Mouse (Mus musculus) hindbrain, embryonic 13.5 days (tissue): ENCODE measurements around the gene Spdya. TPM values are rescaled to one million over a fixed set of nuclear protein-coding genes. Genes with fewer than 3 reads are reported as not detected.
A peak's percentile ranks its signal among the peaks of the same experiment; 100 is the strongest.
"Not testable (repeated sequence)": the region's sequence is repeated elsewhere in the genome, so short reads cannot be mapped to it uniquely, and the experiment has no call there.

Experiments used
- ATAC-seq: fragments of 200-750 bp; cut with Nextera tagmentation; 2 replicates; pipeline ENCODE4 v1.8.0; 2017; ENCODE audit warnings: moderate TSS enrichment; ENCODE audit not compliant: low FRiP score
- H3K27ac ChIP-seq: fragments of 300-500 bp; sonication (generic); 2 replicates; pipeline ENCODE4 v1.5.1; 2015; ENCODE audit warnings: inconsistent platforms, mild to moderate bottlenecking, moderate library complexity
- H3K27me3 ChIP-seq: fragments of 300-500 bp; sonication (generic); 2 replicates; pipeline ENCODE4 v1.6.1; 2015; ENCODE audit warnings: mild to moderate bottlenecking, inconsistent platforms
- H3K36me3 ChIP-seq: fragments of 300-500 bp; sonication (generic); 2 replicates; pipeline ENCODE4 v1.6.1; 2015; ENCODE audit warnings: mild to moderate bottlenecking, inconsistent platforms
- H3K4me1 ChIP-seq: fragments of 300-500 bp; sonication (generic); replicated peaks from 2 replicates; pipeline ENCODE4 v1.6.1; 2015; ENCODE audit warnings: inconsistent platforms
- H3K4me2 ChIP-seq: fragments of 300-500 bp; sonication (generic); 2 replicates; pipeline ENCODE4 v1.6.1; 2015; ENCODE audit warnings: inconsistent platforms, mild to moderate bottlenecking, moderate library complexity
- H3K4me3 ChIP-seq: fragments of 300-500 bp; sonication (generic); 2 replicates; pipeline ENCODE4 v1.5.1; 2015; ENCODE audit warnings: mild to moderate bottlenecking, inconsistent platforms
- H3K9ac ChIP-seq: fragments of 300-500 bp; sonication (generic); 2 replicates; pipeline ENCODE4 v1.6.1; 2015; ENCODE audit warnings: mild to moderate bottlenecking, inconsistent platforms
- H3K9me3 ChIP-seq: fragments of 300-500 bp; sonication (generic); 2 replicates; pipeline ENCODE4 v1.6.1; 2016; ENCODE audit warnings: inconsistent platforms
- WGBS: fragments of 180-500 bp; shearing (Covaris S2); methylation state at CpG from one replicate; pipeline ENCODE4 v1.1.7; 2015; 5-methylcytosine and 5-hydroxymethylcytosine counted together
- polyA plus RNA-seq: library from polyadenylated mRNA; unstranded; fragments of >200 nt; fragmentation: Nextera tagmentation; extraction: Ambion mirVana; gene quantifications from 2 replicates; pipeline ENCODE4 v1.2.1, GENCODE M21; 2015

The Spdya gene
- polyA plus RNA-seq = 0.65 and 1.1 TPM in 2 replicates

DNA sequence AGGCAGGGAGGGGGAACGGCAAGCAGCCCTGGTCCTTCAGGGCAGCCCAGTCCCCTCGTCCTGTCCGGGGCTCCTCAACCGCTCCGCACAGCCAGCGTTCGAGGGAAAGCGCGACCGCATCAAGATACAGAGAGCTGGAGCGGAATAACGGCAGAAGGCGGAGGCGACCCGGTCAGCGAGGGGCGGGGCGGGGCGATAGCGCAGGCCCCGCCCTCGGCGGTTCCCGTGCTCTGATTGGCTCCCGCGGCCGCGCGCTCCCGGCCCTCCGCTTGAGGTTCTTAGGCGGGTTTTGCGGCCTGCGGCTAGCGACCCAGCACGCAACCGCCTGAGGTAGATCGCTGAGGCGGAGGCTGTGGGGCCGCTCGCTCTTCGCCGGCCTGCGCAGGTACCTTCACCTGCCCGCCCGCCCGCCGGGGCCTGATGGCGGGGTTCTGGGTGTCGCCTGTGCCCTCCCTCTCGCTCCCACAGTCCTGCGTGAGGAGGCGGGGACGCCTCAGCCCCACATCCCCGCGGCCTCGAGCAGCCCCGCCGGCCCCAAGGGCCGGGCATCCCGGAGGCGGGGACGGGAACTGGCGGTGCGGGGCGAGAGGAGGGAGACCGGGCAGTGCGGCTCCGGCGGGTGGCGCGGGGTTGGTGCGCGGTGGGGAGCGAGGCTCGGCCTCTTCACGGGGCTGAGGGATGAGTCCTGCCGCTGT lies at the start of gene Spdya:
TSS of gene Spdya (plus strand) at position 305 of the 695 bp plus-strand sequence.
- Histone ChIP-seq H3K4me2 (peak within 1 kb of the TSS; percentile 94), H3K36me3 (no peaks in the 10 kb centered on the region), H3K9me3 (no peaks in the 10 kb centered on the region), H3K27ac (peak within 1 kb of the TSS; percentile 80), H3K9ac (peak within 1 kb of the TSS; percentile 84), H3K4me3 (peak within 1 kb of the TSS; percentile 79), H3K27me3 (peaks cover 43% of the 10 kb centered on the region), H3K4me1 (peaks cover 13% of the 10 kb centered on the region)
- ATAC-seq = peak; percentile 96
- WGBS = under 1% methylated on average over 78 of the region's 78 CpGs

DNA sequence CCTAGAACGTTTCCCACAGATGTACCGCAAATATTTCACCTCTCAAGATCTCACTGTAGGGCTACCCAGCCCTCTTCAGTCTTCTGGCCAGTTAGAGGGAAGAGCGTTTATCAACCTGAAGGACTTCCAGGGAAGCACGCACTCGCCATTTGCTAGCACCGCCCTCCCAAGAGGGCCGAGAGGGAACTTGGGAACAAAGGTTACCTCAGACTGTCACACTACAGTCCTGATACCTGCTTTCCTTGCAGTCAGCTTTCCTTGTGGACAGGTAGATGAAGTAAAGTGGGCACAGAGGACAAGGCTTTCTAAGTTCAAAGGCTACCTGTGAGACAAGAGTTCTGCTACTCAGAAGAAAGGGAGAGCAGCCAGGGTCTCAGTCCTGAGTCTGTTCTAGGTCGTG lies 45.0 kb upstream of the Spdya start:
- H3K36me3 ChIP-seq = peaks cover 11% of the 10 kb centered on the region
- H3K4me3 ChIP-seq = no peak overlapping the region

DNA sequence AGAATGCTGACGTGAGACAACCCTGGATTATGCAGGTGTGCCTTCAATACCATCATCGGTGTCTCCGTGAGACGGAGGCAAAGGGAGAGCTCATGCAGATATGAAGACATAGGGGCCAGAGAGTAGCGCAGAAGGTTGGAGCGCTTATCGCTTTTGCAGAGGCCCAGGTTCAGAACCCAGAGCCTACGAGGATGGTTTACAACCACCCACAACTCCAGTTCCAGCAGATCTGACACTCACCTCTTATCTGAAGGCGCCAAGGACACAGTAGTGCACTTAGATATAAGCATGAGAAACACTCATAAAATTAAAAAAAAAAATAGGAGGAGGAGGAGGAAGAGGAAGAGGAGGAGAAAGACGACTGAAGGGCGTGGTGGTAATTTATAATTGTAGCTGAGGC lies 41.6 kb upstream of the Spdya start:
- Histone ChIP-seq H3K4me1 (no peaks in the 10 kb centered on the region), H3K27me3 (no peaks in the 10 kb centered on the region), H3K4me3 (no peak overlapping the region), H3K9ac (no peak overlapping the region), H3K4me2 (no peak overlapping the region), H3K27ac (no peak overlapping the region), H3K36me3 (peaks cover 11% of the 10 kb centered on the region; the same call in 1 of the 2 replicates), H3K9me3 (no peaks in the 10 kb centered on the region)
- WGBS = 96% methylated on average over 11 of the region's 11 CpGs
- no peak for ATAC-seq

More for the DNA sequence above, 45.0 kb upstream of the Spdya start:
- H3K4me2 ChIP-seq = no peak overlapping the region
- no peaks in the 10 kb centered on the region for H3K4me1 ChIP-seq
- H3K27ac ChIP-seq = no peak overlapping the region
- 88% methylated on average over 8 of the region's 8 CpGs for WGBS
- H3K27me3 ChIP-seq = no peaks in the 10 kb centered on the region
- no peaks in the 10 kb centered on the region for H3K9me3 ChIP-seq
- no peak overlapping the region for H3K9ac ChIP-seq
- ATAC-seq = no peak

DNA sequence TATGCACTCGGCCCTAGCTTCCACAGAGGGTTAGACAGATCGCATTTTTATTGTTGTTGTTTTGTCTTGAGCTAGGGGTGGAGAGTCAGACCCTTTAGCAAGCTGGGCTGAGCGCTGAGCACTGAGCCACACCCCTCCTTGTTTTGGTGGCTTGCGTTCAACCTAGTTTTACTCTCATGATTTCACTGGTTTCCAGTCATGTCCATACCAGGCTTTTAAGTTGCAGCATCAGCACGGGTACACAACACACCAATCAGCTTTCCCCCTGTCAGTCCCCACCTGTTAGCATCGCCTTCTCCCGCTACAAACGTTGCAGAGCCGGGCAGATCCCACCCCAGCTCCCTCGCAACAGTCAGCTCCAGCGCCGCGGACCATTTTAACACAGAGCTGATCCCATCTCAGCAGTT lies 25.6 kb upstream of the Spdya start:
- Histone ChIP-seq H3K27me3 (no peaks in the 10 kb centered on the region), H3K4me2 (peak overlapping the region; percentile 77), H3K36me3 (no peaks in the 10 kb centered on the region), H3K4me3 (peak overlapping the region; percentile 53), H3K9me3 (no peaks in the 10 kb centered on the region), H3K4me1 (peaks cover 17% of the 10 kb centered on the region), H3K27ac (peak overlapping the region; percentile 98; the same call in 1 of the 2 replicates), H3K9ac (peak overlapping the region; percentile 72)
- ATAC-seq = peak; percentile 5; the same call in 1 of the 2 replicates
- WGBS = under 1% methylated on average over 13 of the region's 13 CpGs

DNA sequence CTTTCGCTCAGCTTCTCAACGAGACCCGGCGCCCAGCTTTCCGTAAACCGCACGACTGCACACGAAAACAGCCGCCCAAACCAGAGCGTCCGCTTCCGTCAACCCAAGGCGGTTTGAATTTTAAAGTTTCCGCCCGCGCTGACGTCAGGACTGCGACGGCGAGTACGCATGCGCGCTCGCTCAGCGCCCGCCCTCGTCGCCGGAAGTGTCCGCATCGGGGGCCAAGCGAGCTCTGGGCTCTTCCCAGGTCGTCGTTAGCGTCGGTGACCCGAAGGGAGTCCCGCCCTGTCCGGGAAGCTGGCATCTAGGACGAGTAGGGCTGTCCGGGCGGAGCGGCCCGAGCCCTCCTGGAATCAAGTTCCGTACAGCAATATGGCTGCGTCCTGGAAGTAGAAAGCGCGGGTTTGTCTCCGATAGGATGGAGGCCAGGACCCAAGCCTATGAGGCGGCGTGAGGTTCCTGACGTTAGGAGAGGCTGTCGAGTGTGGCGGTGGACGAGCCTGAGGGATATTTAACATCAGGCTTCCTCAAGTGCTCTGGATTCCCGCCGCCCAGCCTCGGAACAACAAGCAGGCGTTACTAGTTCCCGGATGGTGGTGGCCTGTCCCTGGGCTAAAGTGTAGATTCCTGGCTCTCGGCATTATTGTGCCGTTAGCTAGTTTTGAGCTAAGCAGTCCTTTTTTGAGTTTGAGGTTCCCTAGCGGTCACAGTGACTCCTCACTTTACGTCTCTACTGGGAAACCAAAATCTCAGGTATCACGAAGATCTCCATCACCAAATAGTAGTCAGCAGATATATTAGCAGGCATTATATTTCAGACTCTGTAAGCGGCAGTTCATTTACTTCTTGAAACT lies 24.9 kb upstream of the Spdya start, which contains the start of gene Ndc80:
TSS of gene Ndc80 (minus strand) at position 147 of the 854 bp plus-strand sequence.
- H3K4me2 ChIP-seq = peak within 1 kb of the TSS; percentile 77
- H3K9me3 ChIP-seq = no peaks in the 10 kb centered on the region
- no peaks in the 10 kb centered on the region for H3K36me3 ChIP-seq
- under 1% methylated on average over 66 of the region's 66 CpGs for WGBS
- peak; percentile 98 for ATAC-seq
- no peaks in the 10 kb centered on the region for H3K27me3 ChIP-seq
- H3K27ac ChIP-seq = peak within 1 kb of the TSS; percentile 98
- peak within 1 kb of the TSS; percentile 72 for H3K9ac ChIP-seq
- peak within 1 kb of the TSS; percentile 53 for H3K4me3 ChIP-seq
- H3K4me1 ChIP-seq = peaks cover 17% of the 10 kb centered on the region

DNA sequence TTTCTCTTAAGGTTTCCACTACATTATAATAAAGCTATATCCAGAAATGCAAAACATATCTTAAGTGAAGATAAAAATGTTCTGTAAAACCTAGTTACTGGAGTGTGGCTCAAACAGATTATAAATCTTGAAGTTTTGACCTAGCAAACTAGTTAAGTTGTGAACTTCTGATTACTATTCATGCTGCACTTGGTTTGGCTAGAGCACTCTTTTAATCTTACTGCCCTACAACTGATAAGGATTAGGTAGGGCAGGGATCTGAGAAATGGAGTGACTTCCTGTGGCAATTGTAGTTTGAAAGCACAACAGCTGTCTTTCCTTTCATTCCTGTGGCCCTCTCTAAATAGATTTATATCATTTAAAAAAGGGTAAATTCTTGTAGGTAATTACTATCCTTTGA lies 23.8 kb upstream of the Spdya start:
- no peaks in the 10 kb centered on the region for H3K36me3 ChIP-seq
- no peak for ATAC-seq
- H3K9ac ChIP-seq = no peak overlapping the region
- H3K27ac ChIP-seq = no peak overlapping the region
- no peaks in the 10 kb centered on the region for H3K9me3 ChIP-seq
- peaks cover 17% of the 10 kb centered on the region for H3K4me1 ChIP-seq
- H3K4me2 ChIP-seq = no peak overlapping the region
- no peaks in the 10 kb centered on the region for H3K27me3 ChIP-seq
- H3K4me3 ChIP-seq = no peak overlapping the region

DNA sequence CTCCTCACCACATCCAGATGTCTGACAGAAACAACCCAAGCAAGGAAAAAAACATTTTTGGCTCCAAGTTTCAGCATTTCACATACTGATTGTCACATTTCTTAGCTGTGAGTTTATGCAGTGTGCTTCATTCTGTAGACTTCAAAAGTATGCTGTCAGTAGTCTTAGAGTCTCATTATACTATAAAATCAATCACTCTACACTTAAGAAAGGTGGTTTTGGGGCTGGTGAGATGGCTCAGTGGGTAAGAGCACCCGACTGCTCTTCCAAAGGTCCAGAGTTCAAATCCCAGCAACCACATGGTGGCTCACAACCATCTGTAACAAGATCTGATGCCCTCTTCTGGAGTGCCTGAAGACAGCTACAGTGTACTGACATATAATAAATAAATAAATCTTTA lies 16.3 kb upstream of the Spdya start:
- not testable (repeated sequence) for H3K27ac ChIP-seq, H3K4me3 ChIP-seq, H3K9me3 ChIP-seq, H3K9ac ChIP-seq, H3K27me3 ChIP-seq, H3K36me3 ChIP-seq, H3K4me1 ChIP-seq, H3K4me2 ChIP-seq, ATAC-seq
- 79% methylated on average over 1 of the region's 1 CpGs for WGBS

DNA sequence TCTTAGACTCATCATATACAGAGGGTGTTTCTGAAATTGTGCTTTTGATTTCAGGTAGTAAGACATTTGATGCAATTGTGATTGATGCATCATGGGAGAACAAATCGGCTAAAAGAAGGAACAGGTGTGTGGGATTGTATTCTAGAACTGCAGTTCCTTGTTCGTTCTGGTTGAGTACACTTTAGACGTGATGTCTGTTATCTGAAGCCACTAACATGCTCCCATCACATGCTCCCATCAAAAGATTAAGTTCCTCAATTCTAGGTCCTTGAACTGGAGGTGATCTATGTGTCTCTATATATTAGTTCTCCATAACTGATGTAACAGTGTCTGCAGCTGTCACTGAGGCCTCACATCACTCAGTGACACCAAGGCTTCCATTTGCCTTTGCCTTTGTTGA lies 14.7 kb upstream of the Spdya start:
- Histone ChIP-seq H3K4me1 (no peaks in the 10 kb centered on the region), H3K36me3 (no peaks in the 10 kb centered on the region), H3K4me2 (no peak overlapping the region), H3K27ac (no peak overlapping the region), H3K27me3 (no peaks in the 10 kb centered on the region), H3K9me3 (no peaks in the 10 kb centered on the region), H3K9ac (no peak overlapping the region), H3K4me3 (no peak overlapping the region)
- ATAC-seq = no peak
- 88% methylated on average over 3 of the region's 3 CpGs for WGBS

DNA sequence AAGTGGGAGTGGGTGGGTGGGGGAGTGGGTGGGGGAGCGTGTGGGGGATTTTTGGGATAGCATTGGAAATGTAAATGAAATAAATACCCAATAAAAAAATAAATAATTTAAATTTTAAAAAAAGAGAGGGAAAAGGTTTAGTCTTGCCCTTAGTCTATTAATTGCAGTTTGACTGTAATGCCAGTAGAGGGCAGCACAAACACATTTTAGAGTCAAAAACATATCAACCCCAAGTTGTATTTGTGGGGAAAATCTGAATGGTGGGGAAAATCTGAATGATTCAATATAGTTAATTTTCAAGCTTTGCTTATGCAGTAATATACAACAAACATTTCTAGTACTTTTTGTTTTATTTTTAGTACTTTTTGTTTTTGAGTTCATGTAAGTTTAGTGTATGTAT lies 3.3 kb upstream of the Spdya start:
- Histone ChIP-seq H3K9me3 (no peaks in the 10 kb centered on the region), H3K9ac (no peak overlapping the region), H3K27me3 (peaks cover 29% of the 10 kb centered on the region), H3K4me2 (no peak overlapping the region), H3K4me1 (peaks cover 13% of the 10 kb centered on the region), H3K27ac (no peak overlapping the region), H3K4me3 (no peak overlapping the region), H3K36me3 (no peaks in the 10 kb centered on the region)
- WGBS = 8% methylated on average over 1 of the region's 1 CpGs
- ATAC-seq = no peak

DNA sequence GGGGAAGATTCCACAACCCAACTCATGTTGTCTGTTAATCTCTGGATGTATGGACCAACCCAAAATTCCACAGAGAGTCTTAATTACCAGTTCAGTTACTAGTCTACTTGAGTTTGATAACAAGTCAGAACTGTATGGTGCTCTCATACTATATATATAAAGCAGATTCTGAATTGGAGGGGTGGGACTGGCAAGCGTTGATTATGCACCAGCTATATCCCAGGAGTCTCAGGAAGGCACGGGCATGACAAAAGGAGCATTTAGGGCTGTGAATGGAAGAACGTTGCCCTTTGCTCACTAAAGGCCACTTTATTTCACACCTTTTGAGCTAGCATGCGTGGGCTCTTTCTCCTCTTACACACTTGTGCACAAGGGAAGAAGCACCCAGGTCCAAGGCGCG lies 511 bp upstream of the Spdya start:
- H3K4me2 ChIP-seq = peak overlapping the region; percentile 94
- no peaks in the 10 kb centered on the region for H3K9me3 ChIP-seq
- peaks cover 43% of the 10 kb centered on the region for H3K27me3 ChIP-seq
- peak; percentile 43 for ATAC-seq
- H3K4me1 ChIP-seq = peaks cover 13% of the 10 kb centered on the region
- peak overlapping the region; percentile 79 for H3K4me3 ChIP-seq
- peak overlapping the region; percentile 84 for H3K9ac ChIP-seq
- 7% methylated on average over 6 of the region's 6 CpGs for WGBS
- H3K27ac ChIP-seq = peak overlapping the region; percentile 71
- no peaks in the 10 kb centered on the region for H3K36me3 ChIP-seq

DNA sequence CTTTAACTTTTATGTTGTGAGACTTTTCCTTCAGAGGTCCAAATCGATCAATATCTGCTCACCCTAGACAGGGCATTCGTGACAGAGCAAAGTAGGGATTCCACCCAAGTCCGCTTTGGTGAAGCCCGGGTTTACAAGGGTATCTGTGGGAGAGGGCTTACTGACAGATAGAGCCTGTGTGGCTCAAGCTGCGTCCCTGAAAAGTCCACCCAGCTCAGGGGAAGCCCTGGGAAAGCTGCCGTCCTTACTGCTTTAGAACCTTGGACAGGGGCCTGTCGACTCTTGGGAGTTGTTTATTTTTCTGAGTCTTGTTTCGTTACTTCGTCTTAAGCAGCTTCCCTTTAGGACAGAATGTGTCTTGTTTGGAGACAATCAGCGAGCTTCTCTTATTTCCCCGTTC lies 1.0 kb downstream of the Spdya start:
- no peaks in the 10 kb centered on the region for H3K36me3 ChIP-seq
- H3K4me1 ChIP-seq = peaks cover 13% of the 10 kb centered on the region
- no peak overlapping the region for H3K9ac ChIP-seq
- no peaks in the 10 kb centered on the region for H3K9me3 ChIP-seq
- WGBS = 15% methylated on average over 11 of the region's 11 CpGs
- H3K4me2 ChIP-seq = peak overlapping the region; percentile 94; the same call in 1 of the 2 replicates
- no peak overlapping the region for H3K27ac ChIP-seq
- peak overlapping the region; percentile 79 for H3K4me3 ChIP-seq
- peaks cover 43% of the 10 kb centered on the region for H3K27me3 ChIP-seq
- ATAC-seq = no peak

DNA sequence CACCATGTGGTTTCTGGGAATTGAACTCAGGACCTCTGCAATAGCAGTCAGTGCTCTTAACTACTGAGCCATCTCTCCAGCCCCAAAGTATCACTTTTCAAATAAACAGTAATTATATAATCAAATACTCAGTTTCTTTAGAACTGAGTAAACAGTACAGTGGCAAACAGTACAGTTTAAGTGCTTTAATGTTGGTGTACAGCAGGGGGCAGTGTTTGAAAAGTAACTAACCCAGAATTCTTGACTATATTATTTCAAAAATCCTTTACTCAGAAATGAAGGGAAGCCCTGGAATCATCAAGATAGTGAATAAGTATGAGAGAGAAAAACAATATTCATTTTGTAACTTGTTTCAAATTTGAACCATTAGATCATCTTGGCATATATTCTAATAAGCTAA lies 9.8 kb downstream of the Spdya start:
- H3K36me3 ChIP-seq = no peaks in the 10 kb centered on the region
- no peaks in the 10 kb centered on the region for H3K4me1 ChIP-seq
- H3K4me2 ChIP-seq = no peak overlapping the region
- H3K9me3 ChIP-seq = no peaks in the 10 kb centered on the region
- H3K9ac ChIP-seq = no peak overlapping the region
- H3K27ac ChIP-seq = no peak overlapping the region
- H3K27me3 ChIP-seq = no peaks in the 10 kb centered on the region
- no peak for ATAC-seq
- no peak overlapping the region for H3K4me3 ChIP-seq
